Mouse (Mus musculus) layer of hippocampus, postnatal 14 days (tissue): ENCODE measurements around the gene Xkr7. TPM values are rescaled to one million over a fixed set of nuclear protein-coding genes. Genes with fewer than 3 reads are reported as not detected.

Source experiments
- DNase-seq, 2 experiments: peaks; one replicate each; pipeline ENCODE4 v3.0.0; 2021 to 2022; ENCODE audit warnings: low spot score in 2 of 2, mixed read lengths in 1 of 2
- long read RNA-seq, 2 experiments: library from polyadenylated mRNA; stranded (forward); transcript quantifications; one replicate each; pipeline ENCODE4 v2.0.0; 2021
- total RNA-seq, 2 experiments: library from RNA; stranded (reverse); gene quantifications; 2 replicates each; pipeline ENCODE4 v1.2.3; 2021

Gene Xkr7
- 1 to 10 TPM; 3.3 TPM for total RNA-seq
- long read RNA-seq, experiment 1, result 0 reads
- long read RNA-seq, experiment 2, result 0 reads

DNA sequence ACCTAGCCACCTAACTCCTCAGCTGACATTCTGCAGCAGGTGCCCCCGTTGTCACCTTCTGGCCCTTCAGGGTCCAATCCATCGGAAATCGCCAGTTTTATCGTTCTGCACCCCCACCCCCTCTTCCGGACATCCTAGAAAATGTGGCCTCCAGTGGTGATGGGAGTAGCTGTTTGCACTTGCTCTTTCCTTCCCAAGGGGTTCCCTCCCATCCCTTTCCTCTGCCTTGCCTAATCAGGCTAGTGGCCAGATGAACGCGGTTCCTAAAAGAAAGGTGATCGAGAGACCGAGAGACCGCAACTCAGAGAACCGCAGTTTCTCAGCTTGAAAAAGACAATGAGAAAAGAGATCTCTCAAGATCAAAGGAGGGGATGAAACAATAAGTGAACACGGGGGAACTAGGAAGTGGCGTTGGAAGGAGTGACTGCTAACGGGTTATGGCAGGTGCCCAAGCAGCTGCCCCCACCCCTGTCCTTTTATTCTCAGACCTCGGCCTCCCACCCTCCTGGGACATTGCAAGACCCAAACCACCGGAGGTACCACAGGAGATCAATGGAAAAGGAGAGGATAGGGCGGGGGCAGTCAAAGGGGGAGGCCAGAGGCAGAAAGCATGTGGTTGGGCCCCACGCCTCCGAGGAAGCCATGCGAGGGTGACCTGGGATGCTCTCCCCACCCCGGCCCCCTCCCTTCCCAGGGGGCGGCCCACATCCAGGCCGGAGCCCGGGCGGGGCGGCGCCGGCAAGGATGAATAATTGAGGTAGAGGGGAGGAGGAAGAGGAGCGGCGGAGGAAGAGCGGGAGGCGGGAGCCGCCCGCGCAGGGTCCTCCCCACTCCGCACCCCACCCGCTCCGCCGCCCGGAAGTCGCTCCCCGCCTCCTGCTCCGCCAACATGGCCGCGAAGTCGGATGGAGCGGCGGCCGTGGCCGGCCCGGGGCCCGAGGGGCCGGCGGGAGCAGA, at the start of gene Xkr7:
Xkr7 (plus strand) TSS at position 727 of the 957 bp plus-strand sequence.
- no peak for DNase-seq

DNA sequence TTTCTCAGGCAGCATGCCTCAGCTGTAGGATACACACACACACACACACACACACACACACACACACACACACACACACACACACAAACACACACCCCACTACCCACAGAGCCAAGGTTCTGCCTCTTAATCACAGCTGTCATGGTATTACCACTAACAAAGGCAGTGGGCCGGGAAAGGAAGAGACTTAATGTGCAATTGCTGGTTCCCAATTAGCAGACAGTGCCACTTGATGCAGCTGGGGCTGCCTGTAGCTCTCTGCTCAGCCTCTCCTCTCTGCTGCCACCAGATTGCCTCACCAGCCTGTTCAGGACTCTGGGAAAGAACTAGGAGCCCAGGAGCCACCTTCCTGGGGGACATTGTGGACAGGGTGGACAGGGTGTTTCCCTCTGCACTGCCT, 46.1 kb upstream of the Xkr7 start:
- DNase-seq, result peak; percentile 16 to 26

DNA sequence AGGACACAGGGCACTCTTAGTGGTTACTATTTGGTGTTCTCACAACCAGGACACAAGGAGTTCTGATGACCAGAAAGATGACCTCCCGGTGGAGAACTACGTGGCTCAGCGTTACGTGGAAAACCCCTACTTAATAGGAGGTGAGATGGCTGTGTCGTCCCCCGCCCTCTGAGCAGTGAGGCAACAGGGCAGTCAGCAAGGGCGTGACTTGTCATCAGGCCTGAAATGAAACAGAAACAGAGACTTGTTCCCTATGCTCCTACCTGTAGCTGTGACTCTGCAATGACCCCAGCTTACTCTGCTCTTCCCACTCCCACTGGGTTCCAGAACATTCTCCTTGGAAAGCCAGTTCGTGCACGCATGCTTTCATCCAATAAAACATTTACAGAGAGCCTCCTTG, 40.1 kb upstream of the Xkr7 start:
- no peak for DNase-seq

- DNase-seq, result no peak
These were observed 34.6 kb upstream of the Xkr7 start for GRCm38 (mm10) chr2:152997046-152997445.

- no peak for DNase-seq
These were observed 29.0 kb upstream of the Xkr7 start for GRCm38 (mm10) chr2:153002492-153003248.

DNA sequence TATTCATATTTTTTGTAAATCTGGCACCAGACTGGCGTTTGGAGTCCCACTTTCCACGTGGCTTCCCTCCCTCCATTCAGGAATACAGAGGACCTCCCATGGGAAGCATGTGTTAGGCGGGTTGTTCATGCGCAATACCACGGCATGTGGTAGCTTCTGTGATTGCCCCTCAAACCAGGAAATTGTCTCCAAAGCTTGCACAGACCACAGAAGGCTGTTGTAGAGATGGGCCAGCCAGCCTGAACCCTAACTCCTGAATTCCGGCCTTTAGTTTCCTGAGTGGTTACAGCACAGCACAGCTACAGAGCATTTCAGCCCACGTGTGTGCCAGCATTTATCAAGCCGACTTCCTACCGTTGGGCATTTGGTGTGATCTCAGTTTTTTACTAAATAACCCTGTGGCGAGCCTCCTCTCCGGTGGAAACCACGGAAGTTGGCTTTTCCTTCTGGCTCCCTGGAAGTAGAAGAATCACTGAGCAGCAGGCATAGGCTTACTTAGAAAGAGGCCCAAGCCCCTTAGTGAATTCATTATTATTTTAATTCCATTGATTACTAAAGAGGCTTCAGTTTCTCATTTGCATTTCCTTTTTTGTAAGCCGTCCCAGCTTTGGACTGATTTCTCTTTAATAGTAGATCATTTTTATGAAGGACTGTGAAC, 27.8 kb upstream of the Xkr7 start:
- DNase-seq, result peak in 1 of 2 experiments; percentile 25

DNA sequence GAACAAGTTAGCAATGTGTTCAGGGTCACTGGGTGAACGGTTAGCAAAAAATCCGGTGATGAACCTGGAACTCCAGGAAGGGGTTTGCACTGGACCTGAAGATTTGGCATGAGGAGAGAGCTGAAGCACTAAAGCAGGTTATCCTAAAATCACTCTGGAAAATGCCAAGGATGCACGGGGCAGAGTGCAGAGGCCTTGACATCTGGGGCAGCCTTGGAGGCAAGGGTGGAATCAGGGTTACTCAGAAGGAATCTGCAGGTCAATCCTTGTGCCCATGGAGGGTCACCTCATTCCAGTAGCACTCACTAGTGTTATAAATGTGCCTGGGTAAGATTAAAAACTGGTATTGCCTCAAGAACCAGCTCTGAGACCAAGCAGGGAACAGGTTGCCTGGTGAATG, 25.7 kb upstream of the Xkr7 start:
- no peak for DNase-seq

DNA sequence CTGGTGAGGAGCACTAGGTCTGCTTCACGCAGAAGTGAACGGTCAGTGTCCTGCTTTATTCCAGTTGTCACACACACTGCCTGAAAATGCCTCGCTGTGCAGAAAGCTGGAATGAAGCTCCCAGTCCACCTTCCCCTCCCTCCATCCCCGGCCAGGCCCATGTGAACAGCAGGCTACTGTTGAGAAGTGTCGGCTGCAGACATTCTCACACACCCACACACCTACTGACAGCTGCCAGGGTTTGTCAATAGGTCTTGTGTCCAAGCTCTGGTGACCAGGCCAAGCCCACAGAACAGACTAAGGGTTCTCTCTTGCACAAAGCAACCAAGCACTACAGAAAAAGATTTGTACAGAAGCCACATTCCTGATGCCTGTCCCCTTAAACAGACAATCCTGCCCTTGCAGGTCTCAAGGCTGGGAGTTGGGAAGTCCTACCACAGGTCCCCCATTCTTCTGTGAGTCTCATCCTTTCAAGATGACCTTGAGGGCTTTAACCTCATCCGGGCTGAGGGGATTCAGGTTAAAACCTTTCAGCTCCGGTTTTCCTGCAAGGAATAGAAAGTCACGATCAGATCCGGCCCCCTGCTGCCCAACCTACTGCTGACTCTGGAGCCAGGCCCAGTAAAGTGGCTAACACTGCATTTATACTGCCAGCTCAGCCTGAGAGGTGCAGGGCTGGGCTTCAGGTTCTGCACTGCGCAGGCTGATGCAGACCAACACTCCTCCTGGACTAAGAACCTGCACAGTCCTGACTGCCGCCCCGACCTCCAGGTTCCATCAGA, 22.3 kb upstream of the Xkr7 start:
- no peak for DNase-seq

DNA sequence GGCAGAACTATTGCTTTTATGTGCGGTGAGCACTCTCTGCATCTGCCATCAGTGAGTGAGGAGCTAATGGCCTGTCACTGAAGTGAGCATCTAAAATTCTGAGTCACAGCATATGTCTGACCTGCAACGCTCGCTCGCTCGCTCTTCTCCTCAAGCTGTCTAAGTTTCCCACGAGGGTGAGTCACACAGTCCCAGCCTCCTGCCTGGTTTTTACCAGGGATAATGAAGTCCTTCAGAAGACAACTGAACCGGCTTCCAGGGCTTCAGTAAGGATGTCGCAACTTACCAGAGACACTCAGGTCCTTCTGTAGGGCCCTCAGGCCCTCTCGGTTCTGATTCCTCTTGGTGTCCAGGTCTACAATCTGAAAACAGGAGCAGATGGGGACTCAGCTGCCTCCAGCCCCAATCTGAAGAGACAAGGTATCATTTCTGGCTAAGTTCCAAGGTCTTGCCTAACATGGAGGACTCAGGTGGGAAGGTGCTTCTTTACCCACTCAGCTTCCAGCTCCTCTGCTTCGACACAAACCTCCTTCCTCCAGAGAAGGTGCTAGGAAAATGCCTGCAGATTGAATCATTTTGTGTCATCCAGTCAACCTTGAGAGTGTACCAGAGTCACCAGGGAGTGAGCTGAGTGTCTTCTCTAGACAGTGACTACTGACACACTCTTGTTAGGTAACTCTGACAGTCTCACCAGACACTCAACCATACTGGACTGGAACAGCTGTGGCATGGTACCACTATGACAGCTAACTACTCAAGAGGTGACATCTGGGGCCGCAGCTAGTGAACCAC, 17.7 kb upstream of the Xkr7 start:
- no peak for DNase-seq

- peak; percentile 94 to 96 for DNase-seq
These were observed 16.7 kb upstream of the Xkr7 start, which contains the start of gene Pdrg1 for GRCm38 (mm10) chr2:153014758-153015593. TSS of gene Pdrg1 (minus strand) at chr2:153015427.

DNA sequence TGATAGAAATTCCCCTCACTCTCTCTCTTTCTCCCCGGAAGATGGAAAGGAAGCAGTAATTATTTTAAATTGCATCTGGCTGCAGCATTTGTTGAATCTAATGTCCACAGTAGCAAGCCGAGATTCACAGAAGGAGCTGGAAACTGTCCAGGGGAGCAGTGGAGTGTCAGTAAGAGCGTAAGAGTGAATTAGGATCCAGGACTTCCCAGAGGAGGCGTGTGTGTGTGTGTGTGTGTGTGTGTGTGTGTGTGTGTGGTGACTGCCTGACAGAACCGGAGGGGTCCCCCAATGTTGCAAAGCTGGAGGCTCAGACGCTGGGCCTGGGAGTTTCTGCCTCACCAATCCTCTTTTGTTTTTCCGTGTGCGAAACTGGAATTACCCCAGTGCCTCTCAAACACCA, 15.8 kb upstream of the Xkr7 start:
- no peak for DNase-seq

GRCm38 (mm10) chr2:153016786-153017185, 14.9 kb upstream of the Xkr7 start:
- DNase-seq, result no peak

DNA sequence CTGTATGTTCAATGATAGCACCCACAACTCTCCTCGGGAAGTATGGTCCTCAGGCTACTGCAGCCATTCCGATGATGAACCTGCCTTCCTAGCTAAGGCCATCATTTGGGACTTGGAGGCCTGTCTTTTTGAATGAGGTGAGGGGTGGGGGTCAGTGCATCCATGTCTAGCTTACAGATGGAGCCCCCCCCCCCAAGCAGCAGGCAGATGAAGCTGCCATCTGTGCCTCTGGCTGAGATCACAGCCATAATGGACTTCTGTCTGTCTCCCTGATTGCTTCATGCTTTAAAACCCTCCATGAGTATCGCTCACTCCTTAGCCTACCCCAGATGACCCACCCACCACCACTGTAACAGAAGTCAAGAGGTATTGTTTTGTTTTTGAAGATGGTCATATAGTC, 12.3 kb upstream of the Xkr7 start:
- no peak for DNase-seq

- no peak for DNase-seq
These were observed 10.5 kb upstream of the Xkr7 start for GRCm38 (mm10) chr2:153021163-153021562.

DNA sequence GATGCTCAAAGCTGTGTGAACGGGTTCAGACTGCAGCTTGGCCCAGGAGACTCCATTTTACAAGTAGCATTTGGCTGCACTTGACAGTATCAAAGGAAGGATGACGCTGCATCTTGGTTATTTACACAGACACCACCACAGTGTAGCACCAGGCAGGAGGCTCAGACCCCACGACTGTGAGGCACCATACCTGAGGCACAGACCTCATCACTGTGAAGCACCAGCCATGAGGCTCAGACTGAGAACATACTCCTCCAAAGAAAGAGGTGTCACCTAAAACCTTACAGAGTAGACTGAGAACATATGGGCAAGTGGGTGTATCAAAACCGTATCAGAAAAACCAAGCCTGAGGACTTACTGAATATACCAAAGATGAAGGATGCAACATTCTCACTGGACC, 8.8 kb upstream of the Xkr7 start:
- DNase-seq, result no peak

- no peak for DNase-seq
These were observed 5.6 kb upstream of the Xkr7 start for GRCm38 (mm10) chr2:153026052-153026451.

DNA sequence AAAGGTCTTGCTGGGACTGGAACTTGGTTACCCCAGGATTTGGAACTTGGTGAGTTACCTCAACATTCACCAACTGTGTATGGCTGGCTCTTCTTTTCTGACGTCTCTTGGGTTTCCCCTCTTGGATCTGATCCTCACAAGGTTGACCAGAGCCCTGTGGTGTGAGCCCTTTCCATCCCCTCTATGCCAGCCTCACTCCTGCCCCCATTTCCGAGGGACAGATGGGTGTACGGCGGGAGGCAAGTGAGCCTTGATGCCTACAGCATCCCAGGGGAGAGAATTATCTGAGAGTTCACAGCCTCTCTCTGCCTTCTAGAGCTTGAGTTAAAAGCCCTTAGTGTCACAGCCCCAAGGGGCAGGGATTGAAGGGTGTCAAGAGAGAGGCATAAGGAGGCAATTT, 4.2 kb upstream of the Xkr7 start:
- no peak for DNase-seq

DNA sequence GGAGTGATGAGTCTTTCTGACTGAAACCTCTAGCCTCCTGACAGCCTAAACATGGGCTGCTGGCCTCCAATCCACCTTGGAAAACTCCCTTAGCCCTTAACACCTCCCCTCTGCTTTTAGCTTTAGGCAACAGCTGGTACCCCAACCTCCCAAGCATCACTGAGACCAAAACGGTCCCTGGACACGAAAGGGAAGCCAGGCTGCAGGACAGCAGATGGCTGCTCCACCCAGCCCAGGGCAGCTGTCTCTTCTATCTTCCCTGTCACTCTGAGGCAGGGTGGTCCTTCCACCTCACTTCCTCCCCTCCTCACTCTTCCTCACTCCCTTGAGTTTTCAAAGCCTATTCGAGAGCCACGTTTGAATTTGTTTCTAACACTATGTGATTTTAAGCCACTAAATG, 1.2 kb upstream of the Xkr7 start:
- DNase-seq, result no peak
